Mouse (Mus musculus) fat pad, adult 2 months (tissue): Measurements from ENCODE around the gene Gba2.
"Not testable (repeated sequence)": the region's sequence is repeated elsewhere in the genome, so short reads cannot be mapped to it uniquely, and the experiment has no call there.

Source experiments
- DNase-seq: peaks from one replicate; pipeline ENCODE4 v3.0.0-alpha.2; 2011; ENCODE audit warnings: low read depth, low spot score; ENCODE audit errors: extremely low read depth

The Gba2 gene

GRCm38 (mm10) chr4:43578376-43579204, at the start of gene Gba2, which contains the start of gene Rgp1:
Gene Gba2, minus strand, starts transcription at chr4:43578873.
Gene Rgp1, plus strand, starts transcription at chr4:43578715.
- DNase-seq: no peak

DNA sequence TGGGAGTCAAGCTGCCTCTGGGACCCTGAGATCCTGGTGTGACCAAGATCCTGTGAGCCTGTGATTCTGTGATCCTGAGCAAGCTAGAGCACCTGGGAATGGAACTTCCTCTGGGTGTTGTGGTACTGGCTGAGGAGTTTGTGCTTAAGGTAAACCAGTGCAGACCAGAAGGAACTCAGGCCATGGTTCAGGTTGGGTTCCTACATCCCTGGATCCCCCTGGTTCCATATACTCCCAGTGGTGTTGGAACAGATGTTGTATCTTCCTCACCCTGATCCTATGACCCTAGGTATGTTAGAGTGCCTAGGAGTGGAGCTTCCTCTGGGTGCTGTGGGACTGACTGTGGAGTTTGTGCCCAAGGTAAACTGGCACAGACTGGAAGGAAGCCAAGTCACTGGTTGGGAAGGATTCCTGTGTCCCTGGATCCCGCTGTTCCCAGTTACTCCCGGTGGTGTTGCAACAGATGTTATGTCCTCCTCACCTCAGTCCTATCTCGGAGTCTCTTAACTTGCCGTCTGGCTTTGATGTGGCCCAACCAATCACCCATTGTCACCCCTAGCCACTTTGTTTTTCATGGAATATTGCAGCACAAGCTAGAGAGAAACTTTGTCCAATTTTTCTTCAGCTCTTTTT, 41.6 kb upstream of the Gba2 start:
- DNase-seq: no peak

DNA sequence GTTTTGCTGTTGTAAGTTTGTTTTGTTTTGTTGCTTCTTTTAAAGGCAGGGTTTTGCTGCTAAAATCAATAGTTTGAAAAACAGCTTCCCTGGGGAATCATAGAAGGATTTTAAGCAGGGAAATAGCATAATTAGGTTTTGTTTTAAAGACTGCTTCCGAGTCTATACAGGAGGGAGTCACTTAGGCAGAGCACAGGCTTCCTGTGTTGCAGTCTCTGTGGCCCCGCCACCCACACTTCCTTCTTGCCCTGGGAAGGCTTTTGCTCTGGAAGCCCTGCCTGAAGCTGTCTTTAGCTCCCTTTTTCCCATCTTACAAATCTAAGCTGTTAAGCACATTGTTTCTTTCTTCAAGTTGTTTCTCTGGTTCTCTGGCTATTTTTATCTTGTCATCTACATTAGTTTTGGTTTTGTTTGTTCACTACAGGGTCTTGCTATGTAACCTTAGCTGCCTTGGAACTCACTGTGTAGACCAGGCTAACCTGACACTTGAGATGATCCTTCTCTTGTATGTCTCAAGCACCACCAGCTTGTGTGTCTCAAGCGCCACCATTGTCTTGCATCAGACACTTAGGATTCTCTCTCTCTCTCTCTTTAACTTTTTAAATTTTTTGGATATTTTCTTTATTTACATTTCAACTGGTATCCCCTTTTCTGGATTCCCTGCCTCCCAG, 34.5 kb upstream of the Gba2 start:
- DNase-seq: no peak

- no peak for DNase-seq
Measured at GRCm38 (mm10) chr4:43612534-43612933, 33.9 kb upstream of the Gba2 start.

DNA sequence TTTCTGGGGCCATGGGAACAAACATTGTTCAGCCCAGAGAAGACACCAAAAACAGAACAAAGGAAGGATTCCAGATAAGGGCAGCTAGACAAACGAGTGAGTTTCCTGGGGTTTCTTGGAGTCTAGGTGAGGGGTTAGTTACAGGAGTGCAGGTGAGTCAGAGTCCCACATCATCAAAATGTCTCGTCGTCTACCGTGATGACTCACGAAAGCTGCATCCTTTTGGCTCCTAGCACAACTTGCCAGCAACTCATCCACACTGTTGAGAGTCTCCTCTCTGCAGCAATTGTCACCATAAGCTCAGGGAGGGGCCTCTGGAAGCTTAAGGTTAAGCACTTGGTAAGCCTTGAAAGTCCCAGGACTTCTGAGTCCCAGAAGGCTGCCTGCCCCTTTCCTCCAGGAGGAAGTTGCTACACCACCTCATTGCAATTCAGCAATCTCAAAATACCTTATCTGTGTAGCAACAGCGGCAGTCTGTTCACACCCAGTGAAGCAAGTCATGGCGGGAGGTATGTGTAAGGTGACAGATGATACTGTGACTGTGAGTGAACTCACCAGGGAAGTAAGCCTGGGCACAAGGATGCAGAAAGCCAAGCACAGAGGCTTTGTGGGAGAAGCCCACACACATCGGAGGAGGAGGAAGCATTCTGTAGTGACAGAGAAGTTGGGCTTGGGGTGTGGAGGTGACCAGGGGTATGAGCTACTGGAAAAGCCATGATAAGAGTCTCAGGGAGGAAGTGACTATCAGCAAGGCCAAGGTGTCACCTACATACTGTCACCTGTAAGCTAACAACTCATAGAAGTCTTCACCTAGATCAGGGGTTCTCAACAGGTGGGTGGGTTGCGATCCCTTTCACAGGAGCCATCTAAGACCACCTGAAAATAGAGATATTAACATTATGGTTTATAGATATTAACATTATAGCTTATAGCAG, 26.3 kb upstream of the Gba2 start:
- DNase-seq: no peak

- no peak for DNase-seq
Measured at GRCm38 (mm10) chr4:43604099-43604498, 25.4 kb upstream of the Gba2 start.

DNA sequence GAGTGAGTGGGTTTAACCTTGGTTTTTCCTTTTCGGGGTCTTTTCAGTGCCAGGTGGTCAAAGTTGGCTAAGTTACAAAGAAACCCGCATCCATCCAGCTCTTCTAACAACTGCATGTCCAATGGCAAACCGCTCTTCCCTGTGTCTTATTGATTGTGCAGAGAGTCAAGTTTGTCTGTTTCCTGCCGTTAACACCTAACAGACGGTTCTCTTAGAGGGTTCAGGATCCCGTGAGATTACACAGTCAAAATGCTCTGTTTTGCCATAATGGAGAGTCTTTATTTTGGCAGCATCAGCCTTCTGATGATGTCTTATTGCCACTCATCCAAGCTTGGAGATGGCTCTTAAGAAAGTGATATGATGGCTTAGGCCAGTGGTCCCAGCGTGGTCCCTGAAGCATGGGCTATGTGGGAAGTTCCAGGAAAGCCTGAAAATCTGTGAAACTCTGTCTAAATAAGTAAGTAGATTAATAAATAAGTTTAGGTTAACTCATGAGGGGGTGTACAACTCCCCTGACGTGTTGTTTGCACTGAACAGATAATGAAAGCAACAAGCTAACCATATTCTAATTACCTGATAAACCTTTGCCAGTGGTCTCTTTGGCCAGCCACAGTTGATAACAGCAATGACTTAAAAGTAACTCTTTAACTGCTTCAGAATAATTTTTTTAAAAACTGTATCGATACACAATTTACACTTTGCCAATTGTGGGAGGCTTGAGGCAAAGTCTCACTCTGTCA, 21.7 kb upstream of the Gba2 start:
- no peak for DNase-seq

- DNase-seq: no peak
Measured at GRCm38 (mm10) chr4:43598650-43599380, 20.1 kb upstream of the Gba2 start.

GRCm38 (mm10) chr4:43598200-43598599, 19.5 kb upstream of the Gba2 start:
- no peak for DNase-seq

DNA sequence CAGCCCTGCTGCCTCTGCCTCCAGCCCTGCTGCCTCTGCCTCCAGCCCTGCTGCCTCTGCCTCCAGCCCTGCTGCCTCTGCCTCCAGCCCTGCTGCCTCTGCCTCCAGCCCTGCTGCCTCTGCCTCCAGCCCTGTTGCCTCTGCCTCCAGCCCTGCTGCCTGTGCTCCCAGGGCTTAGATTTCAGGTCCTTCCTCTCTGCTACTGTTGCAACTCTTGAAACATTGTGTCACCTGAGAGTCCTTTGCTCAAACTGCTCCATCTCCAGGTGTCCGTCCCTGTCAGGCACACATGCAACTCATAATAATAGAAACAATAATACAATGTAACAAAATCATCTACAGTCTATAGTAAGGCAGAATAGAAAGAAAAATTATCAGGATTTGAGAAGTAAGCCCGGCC, 17.9 kb upstream of the Gba2 start:
- DNase-seq: not testable (repeated sequence)

DNA sequence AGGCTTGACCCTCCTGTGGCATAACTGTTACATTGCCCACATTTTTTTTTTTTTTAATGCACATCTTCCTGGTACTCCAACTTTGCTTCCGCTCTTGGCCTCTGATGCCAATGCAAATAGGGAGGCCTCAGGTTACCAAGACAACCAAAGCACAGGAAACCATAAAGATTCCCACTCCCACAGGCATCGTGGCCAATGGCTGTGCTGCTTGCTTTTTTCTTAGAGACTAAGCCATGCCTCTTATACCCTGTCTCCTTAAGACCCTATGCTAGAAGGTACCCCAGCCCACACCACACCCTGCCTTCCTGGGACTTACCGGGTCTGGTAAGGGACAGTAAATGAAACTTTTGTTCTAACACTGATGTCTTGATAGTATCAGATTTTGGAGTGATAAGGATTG, 14.8 kb upstream of the Gba2 start:
- no peak for DNase-seq

DNA sequence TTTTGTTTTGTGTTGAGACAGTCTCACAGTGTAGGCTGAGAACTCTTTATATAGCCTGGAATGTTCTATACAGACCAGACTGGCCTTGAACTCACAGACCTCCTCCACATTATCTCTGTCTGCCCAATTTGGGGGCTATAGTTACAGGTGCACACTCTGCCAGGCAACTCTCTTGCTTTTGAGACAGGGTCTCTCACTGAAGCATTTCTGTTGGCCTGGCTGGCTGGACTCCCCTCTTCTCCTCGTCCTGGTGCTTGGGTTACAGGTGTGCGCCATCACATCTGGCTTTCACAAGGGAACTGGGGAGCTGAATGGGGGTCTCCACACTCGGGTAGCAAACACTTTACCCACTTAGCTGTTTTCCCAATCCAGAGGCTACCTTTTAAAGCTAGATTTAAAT, 13.3 kb upstream of the Gba2 start:
- no peak for DNase-seq

DNA sequence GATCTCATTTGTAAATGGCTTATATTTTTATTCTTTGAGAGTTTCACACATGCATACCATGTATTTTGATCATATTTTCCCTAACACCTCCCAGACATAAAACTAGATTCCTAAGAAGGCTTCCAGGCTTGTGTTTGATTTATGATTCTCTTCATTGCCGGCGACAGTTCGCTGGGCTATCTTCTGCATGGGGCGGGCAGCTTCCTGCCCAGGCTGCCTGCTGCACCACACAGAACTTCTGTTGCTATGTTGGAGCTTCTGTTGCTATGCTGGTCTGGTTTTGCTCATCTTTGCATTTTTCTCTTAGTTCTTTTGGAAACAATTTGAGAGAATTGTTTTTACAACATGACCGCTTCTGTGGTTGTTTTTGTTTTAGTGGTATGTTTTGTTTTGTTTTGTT, 12.9 kb upstream of the Gba2 start:
- no peak for DNase-seq

GRCm38 (mm10) chr4:43587681-43588080, 9.0 kb upstream of the Gba2 start:
- DNase-seq: no peak

DNA sequence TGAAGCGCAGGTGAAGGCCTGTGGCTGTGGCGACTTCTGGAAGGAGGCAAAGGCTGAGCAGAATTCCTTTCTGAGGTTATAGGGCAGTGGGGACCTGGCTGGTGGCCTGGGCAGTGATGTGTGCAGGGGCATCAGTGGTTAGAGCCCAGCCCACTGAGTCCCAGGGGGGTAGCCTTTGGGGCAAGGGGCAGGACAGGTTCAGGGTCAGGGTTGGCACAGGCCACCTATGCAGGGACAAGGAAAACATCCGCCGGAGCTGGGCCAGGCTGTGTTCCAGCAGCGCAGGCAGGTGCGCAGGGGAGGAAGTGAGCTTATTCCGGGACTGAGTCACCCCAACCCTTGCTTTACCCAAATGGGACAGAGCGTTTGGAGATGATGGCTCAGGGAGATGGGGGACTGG, 7.7 kb upstream of the Gba2 start:
- DNase-seq: no peak

- no peak for DNase-seq
Measured at GRCm38 (mm10) chr4:43585682-43586081, 7.0 kb upstream of the Gba2 start.

DNA sequence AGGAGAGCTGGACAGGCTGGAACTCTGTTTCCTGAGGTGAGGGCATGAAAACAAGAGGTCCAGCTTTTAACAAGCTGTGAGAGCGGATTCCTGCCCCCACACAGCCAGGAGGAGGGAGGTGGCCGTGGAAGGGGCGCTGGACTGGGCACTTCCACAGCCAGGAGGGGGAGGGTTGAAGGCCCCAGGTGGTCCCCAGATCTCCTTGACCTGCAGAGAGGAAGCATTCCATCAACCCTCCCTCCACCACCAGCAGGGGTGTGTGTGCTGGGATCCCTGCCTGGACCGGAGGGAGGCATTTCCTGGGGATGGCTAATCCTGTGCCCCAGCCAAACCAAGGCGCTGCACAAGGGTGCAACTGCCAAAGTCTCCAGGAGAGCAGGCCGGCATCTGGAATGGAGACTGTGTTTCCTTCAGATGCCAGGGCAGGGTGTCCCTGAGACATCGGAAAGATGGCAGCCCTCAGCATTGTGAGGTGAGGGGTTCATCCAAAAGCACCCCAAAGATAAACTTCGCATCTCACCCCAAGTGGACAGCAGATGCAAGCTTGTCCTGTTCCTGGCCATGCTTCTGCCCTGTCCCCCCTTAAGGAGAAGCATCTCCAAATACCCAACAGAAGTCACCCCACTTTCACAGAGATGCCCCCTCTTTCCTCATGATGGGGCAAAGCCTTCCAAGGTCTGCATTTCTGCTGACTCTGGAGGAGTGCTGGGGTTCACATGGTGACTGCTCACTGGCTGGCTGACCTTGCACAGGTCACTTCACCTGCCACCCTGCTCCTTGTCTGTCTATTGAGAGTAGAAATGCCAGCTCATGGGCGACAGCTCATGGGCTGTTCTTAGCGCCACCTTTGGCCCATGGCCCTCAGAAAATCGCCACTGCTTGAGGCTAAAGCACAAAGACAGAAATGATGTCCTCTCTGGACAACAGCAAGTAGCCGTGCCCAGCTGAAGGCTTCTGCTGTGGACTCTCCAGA, 6.1 kb upstream of the Gba2 start, which contains the start of gene Msmp:
TSS of gene Msmp (minus strand) at position 51 of the 973 bp plus-strand sequence.
- no peak for DNase-seq

DNA sequence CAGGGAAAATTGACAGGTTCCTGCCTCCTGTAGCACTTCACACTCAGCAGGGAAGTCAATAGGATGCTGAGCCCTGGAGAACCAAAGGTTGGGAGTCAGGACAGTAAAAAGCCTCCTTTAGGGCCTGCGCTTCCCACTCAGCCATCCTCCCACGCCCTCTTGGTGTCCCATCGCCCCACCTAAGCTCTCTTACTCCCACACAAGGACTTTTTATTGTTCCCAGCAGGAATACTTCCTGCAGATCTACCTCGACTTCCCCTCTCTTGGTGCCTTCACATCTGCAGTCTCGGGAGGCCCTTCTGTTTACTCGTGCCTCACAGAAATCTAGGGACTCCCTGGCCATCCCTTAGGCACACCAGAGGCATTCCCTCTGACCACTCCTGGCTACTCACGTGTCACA, 4.7 kb upstream of the Gba2 start:
- no peak for DNase-seq
